Mouse (Mus musculus) liver, embryonic 14.5 days (tissue): ENCODE results near the gene Gata2.
A peak's percentile ranks its signal among the peaks of the same experiment; 100 is the strongest.

Source experiments
- CTCF ChIP-seq: IDR thresholded peaks from 2 replicates; pipeline ENCODE4 v1.5.1; 2016; ENCODE audit warnings: antibody characterized with exemption, low read depth, control low read depth
- EP300 ChIP-seq: IDR thresholded peaks from 2 replicates; pipeline ENCODE4 v1.6.1; 2016; ENCODE audit warnings: antibody characterized with exemption, low read depth

DNA sequence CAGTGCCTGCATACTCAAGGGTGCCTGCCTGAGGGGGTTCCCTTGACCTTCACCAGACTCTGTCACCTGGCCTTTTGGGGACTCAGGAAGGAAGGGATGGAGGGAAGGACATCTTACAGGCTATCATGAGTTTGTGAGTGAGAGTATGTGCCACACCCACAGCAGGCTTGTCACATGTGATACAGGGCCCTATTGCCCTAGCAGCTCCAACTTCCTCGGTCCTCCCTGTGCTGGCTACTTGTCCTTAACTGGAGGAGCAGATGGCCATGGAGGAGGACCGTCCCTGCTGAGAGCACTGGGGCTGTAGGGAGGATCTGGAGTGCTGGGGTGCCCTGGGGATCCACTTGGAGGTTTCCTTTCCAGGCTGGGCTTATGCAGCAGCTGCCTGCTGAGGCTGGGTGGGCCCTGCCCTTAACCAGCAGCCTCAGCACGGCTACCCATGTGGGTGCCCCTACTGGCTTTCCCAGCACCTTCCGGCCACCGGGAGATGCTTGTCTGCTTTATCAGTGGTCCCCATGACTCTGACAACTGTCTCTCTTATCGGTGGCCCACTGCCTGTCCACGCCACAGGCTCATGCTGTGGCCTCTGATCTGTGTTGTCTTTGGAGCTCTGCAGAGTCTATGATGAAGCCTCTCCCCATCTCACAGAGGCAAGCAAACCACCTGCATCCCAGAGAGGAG, 58.2 kb downstream of the Gata2 start:
- TF ChIP-seq CTCF (no peak), EP300 (peak; percentile 85)
